Mouse (Mus musculus) left cerebral cortex, adult 2 months (tissue): Measurements from ENCODE around the gene Rapgef2. TPM values are rescaled to one million over a fixed set of nuclear protein-coding genes. Genes with fewer than 3 reads are reported as not detected.
A peak's percentile ranks its signal among the peaks of the same experiment; 100 is the strongest.

Experiments
- DNase-seq, 2 experiments: peaks; one replicate each; pipeline ENCODE4 v3.0.0; 2021 to 2022; ENCODE audit warnings: low spot score in 2 of 2, mixed read lengths in 1 of 2; ENCODE audit errors: extremely low spot score in 1 of 2
- H3K27ac ChIP-seq: fragments of 200-600 bp; 2 replicates; pipeline ENCODE4 v1.8.1; 2022
- H3K4me3 ChIP-seq: fragments of 200-600 bp; 2 replicates; pipeline ENCODE4 v1.8.1; 2022
- CTCF ChIP-seq: fragments of 200-600 bp; IDR thresholded peaks from 2 replicates; pipeline ENCODE4 v1.8.1; 2022; ENCODE audit warnings: antibody characterized with exemption, mild to moderate bottlenecking, moderate library complexity
- intact Hi-C: fragments of 180-260 bp; cut with DNase I; formaldehyde crosslinking; loops from one replicate; pipeline ENCODE4 v1.15.1; 2025
- total RNA-seq, 2 experiments: library from RNA; stranded (reverse); gene quantifications; 2 replicates each; pipeline ENCODE4 v1.2.3; 2021

Gene Rapgef2
- total RNA-seq, 2 experiments from 2014 or later = 122 to 130 TPM

GRCm38 (mm10) chr3:79106360-79106759 is 180.0 kb downstream of the Rapgef2 start:
- DNase-seq = no peak
- no peak; the same call in 1 of the 2 replicates for TF ChIP-seq CTCF
- intact Hi-C loops = no loop called here
- Histone ChIP-seq H3K4me3 (no peak overlapping the region), H3K27ac (no peak overlapping the region)

GRCm38 (mm10) chr3:79103604-79104003 is 182.7 kb downstream of the Rapgef2 start:
- DNase-seq = no peak
- H3K4me3 ChIP-seq = no peak overlapping the region
- no peak overlapping the region; the same call in 1 of the 2 replicates for H3K27ac ChIP-seq
- intact Hi-C loops = no loop called here
- TF ChIP-seq CTCF = no peak

GRCm38 (mm10) chr3:79101737-79102136 is 184.6 kb downstream of the Rapgef2 start:
- no peak overlapping the region for H3K4me3 ChIP-seq
- no peak for DNase-seq
- intact Hi-C loops = no loop called here
- TF ChIP-seq CTCF = no peak
- H3K27ac ChIP-seq = no peak overlapping the region

GRCm38 (mm10) chr3:79100831-79101230 is 185.5 kb downstream of the Rapgef2 start:
- TF ChIP-seq CTCF = no peak
- H3K27ac ChIP-seq = no peak overlapping the region
- no peak overlapping the region for H3K4me3 ChIP-seq
- intact Hi-C loops = no loop called here
- DNase-seq = no peak

GRCm38 (mm10) chr3:79089091-79089490 is 197.2 kb downstream of the Rapgef2 start:
- intact Hi-C loops = loop anchor here (5.0 kb wide), 1 partner anchor 108 kb away; no protein-coding TSS in a partner anchor
- TF ChIP-seq CTCF = no peak
- H3K4me3 ChIP-seq = no peak overlapping the region
- no peak overlapping the region for H3K27ac ChIP-seq
- DNase-seq = no peak

GRCm38 (mm10) chr3:79088461-79088860 is 197.9 kb downstream of the Rapgef2 start:
- Histone ChIP-seq H3K4me3 (no peak overlapping the region), H3K27ac (no peak overlapping the region)
- intact Hi-C loops = loop anchor here (5.0 kb wide), 1 partner anchor 109 kb away; no protein-coding TSS in a partner anchor
- no peak for DNase-seq
- no peak for TF ChIP-seq CTCF

GRCm38 (mm10) chr3:79086282-79086681 is 200.0 kb downstream of the Rapgef2 start:
- TF ChIP-seq CTCF = no peak
- Histone ChIP-seq H3K27ac (no peak overlapping the region), H3K4me3 (no peak overlapping the region)
- intact Hi-C loops = loop anchor here (5.0 kb wide), 1 partner anchor 111 kb away; no protein-coding TSS in a partner anchor
- DNase-seq = peak in 1 of 2 experiments; percentile 8

- DNase-seq = no peak
- TF ChIP-seq CTCF = no peak
- Histone ChIP-seq H3K4me3 (no peak overlapping the region), H3K27ac (no peak overlapping the region)
- intact Hi-C loops = no loop called here
Measured at GRCm38 (mm10) chr3:79083881-79084280, 202.4 kb downstream of the Rapgef2 start.

GRCm38 (mm10) chr3:79083030-79083429 is 203.3 kb downstream of the Rapgef2 start:
- intact Hi-C loops = no loop called here
- no peak overlapping the region for H3K27ac ChIP-seq
- no peak for DNase-seq

GRCm38 (mm10) chr3:79079076-79079475 is 207.2 kb downstream of the Rapgef2 start:
- Histone ChIP-seq H3K4me3 (no peak overlapping the region), H3K27ac (no peak overlapping the region)
- no peak for TF ChIP-seq CTCF
- no peak for DNase-seq
- intact Hi-C loops = no loop called here

More at GRCm38 (mm10) chr3:79083030-79083429, 203.3 kb downstream of the Rapgef2 start:
- no peak for TF ChIP-seq CTCF
- H3K4me3 ChIP-seq = no peak overlapping the region

- H3K4me3 ChIP-seq = no peak overlapping the region
- H3K27ac ChIP-seq = no peak overlapping the region
- intact Hi-C loops = no loop called here
- TF ChIP-seq CTCF = no peak
- DNase-seq = no peak
Measured at GRCm38 (mm10) chr3:79074970-79075369, 211.3 kb downstream of the Rapgef2 start.

GRCm38 (mm10) chr3:79073541-79074244 is 212.6 kb downstream of the Rapgef2 start:
- no peak overlapping the region for H3K4me3 ChIP-seq
- TF ChIP-seq CTCF = no peak
- peak overlapping the region; percentile 3; the same call in 1 of the 2 replicates for H3K27ac ChIP-seq
- DNase-seq = no peak
- intact Hi-C loops = no loop called here

- no peak for DNase-seq
- Histone ChIP-seq H3K4me3 (no peak overlapping the region), H3K27ac (peak overlapping the region; percentile 50; the same call in 1 of the 2 replicates)
- intact Hi-C loops = no loop called here
- TF ChIP-seq CTCF = no peak
Measured at GRCm38 (mm10) chr3:79071561-79071960, 214.8 kb downstream of the Rapgef2 start.
